Mouse (Mus musculus) yolk sac, embryonic 10.5 days (tissue): Measurements from ENCODE around the gene Cmtm7.

ENCODE experiments used
- DNase-seq: peaks from one replicate; pipeline ENCODE4 v3.0.0-alpha.2; 2017; ENCODE audit warnings: low spot score

The Cmtm7 gene

DNA sequence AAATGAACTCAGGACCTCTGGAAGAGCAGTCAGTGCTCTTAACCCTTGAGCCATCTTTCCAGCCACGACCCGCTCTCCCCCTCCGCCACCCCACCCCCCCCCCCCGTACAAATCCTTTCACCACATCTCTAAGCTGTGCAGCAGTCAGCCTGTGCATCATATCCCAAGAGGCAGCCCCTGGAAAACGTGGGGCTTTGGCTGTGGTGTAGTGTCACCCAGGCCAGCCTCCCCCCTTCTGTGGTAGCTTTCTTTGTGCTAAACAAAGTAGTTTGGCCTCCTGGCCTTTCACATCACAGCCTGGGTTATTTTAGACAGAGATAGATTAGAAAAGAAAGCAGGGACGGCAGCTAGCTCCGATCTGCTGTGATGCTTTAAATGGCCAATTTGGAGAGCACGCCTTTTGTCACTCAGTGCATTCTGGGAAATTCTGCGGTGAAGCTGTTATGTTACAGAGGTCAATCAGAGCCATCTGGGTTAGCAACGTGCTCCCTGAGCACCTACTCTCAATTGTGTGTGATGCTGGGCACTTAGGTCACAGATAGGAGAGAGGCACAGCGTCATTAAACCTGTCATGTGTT is 14.9 kb upstream of the Cmtm7 start:
- DNase-seq: no peak

DNA sequence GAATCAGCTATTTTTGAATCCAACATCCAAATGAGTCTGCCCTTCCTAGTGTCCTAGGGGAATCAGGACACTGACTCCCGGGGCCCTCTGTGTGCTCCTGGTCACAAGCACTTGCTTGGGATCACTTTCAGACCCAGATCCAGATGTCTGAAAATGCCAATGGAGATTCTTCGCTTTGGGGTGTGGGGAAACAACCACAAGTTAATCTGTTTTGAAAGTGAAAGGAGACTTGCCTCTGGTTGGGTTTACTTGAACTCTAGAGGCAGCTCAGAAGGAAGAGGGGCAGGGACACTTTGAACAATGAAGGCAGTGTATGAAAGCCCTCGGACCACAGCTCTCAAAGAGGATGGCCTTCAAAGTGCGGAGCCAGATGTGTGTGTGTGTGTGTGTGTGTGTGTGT is 12.8 kb upstream of the Cmtm7 start:
- no peak for DNase-seq

- no peak for DNase-seq
Measured at GRCm38 (mm10) chr9:114793764-114794295, 12.2 kb upstream of the Cmtm7 start.

DNA sequence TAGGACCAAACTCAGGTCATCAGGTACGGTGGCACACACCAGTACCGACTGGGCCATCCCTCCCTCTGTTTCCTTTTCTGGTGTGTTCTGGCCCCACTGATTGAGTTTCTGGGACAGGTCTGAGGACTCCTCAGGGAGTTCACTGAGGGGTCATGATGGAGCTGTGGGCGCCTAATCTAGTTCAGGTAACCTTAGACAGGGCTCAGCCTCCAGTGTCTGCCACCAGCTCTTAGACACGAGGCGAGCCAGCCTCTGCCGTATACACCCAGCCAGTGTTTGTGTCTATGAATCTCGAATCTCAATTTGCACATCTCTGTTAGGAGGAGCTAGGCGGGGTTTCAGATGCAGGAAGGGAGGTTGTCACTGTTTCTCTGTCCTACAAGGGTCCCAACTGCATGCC is 8.3 kb upstream of the Cmtm7 start:
- no peak for DNase-seq

- no peak for DNase-seq
Measured at GRCm38 (mm10) chr9:114789557-114789956, 7.9 kb upstream of the Cmtm7 start.

DNA sequence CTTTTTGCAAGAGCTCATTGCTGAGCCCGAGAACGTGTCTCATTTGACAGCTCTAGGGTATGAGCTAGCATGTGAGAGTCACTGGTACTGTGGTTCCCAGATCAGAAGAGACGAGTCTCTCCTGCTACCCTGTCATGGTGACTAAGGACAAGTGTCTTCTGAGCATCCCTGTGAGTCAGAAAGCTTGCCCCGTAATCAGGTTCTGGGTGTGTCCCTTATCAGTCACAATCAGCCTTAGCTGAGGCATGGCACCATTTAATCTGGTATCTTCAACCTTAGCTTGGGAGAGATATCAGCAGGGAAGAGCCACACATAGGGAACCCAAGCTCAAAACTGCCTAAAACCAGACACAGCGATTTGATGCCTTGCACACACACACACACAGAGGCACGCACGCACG is 7.0 kb upstream of the Cmtm7 start:
- no peak for DNase-seq

DNA sequence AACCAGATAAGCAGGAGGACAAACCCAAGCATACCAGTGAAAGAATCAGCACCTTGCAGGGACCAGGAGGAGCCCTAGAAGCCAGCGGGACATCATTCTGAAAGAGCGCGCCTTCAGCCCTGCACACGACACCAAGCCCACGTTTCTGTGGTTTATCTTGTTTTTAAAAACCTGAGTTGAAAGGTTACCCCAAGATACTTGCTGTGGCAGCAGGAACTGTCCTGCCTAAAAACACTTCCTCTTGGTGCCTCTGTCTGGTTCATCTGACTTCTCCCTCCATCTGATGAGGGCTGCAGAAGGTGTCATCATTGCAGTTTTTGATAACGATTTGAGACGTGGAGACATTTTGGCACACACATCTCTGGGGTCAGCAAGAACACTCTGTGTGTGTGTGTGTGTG is 6.1 kb upstream of the Cmtm7 start:
- no peak for DNase-seq

- no peak for DNase-seq
Measured at GRCm38 (mm10) chr9:114787134-114787533, 5.5 kb upstream of the Cmtm7 start.

- DNase-seq: peak; percentile 48
Measured at GRCm38 (mm10) chr9:114785432-114786125, 3.9 kb upstream of the Cmtm7 start.

GRCm38 (mm10) chr9:114780746-114781525 is 720 bp downstream of the Cmtm7 start:
- peak; percentile 64 for DNase-seq

DNA sequence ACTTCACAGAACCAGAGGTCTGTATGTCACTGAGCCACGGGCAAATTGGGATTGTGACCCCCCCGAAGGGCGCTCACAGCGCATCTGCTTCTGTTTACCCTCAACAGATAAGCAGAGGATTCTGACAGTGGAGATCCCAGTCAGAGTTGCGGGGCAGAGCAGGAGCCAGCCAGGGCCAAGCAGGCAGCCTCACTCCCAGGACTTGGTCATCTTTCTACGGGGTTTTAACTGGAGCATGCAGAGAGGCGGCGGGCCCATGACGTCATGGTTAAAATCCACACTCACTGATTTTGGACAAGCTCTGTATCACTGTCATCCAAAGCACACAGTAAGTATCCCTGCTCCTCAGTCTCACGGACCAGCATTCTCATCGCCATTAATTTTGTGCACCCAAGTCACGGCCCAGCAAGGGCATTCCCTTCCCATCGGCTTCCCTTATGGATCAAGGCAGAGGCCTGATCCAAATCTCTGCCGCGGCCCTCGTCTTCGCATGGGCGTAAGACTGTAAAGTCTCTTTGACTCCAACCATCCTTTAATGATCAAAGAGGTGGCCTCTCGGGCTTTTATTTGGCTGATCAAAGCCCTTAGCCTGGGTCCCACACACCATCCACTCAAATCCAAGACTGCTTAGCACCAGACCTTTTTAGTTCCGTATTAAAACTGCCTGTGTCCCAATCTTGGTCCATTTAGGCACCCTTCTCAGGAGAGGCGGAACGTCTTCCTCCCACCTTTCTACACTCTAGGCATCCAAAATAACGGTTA is 1.5 kb downstream of the Cmtm7 start:
- DNase-seq: no peak

GRCm38 (mm10) chr9:114778877-114779276 is 2.8 kb downstream of the Cmtm7 start:
- no peak for DNase-seq

GRCm38 (mm10) chr9:114778047-114778390 is 3.6 kb downstream of the Cmtm7 start:
- DNase-seq: no peak

DNA sequence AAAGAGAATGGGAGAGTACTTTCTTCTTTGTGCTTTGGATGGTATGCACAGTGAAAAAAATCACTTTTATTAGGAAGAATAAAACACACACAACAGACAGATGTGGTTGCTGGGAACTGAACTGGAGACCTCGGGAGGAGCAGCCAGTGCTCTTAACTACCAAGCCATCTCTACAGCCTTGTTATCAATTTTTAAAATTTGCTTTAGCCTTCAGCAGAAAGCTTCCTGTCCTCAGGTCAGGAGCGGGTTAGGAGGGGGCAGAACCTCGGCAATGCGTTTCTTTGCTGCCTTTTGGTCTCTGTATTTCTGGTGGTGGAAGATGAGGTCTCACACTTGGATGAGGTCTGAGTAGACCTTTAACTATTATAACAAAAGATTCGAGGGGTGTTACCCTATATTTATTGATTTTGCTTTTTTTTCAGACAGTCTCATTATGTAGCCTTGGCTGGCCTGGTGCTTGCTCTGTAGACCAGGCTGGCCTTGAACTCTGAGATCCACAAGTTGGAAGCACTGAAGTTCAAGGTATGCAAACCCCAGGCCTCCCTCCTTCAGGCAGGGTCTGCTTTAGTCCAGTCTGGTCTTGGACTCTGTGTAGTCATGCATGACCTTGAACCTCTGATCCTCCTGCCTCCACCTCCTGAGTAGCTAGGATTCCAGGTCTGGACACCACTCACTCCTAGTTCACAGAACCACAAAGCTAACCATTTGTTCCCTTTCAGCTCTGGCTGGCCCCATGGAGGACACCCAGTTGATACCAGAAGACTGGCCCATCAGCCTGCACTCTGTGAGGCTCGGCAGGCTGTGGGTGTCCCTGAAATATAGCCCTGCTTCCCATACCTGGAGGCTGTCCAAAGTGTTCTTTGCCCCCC is 4.2 kb downstream of the Cmtm7 start:
- no peak for DNase-seq

DNA sequence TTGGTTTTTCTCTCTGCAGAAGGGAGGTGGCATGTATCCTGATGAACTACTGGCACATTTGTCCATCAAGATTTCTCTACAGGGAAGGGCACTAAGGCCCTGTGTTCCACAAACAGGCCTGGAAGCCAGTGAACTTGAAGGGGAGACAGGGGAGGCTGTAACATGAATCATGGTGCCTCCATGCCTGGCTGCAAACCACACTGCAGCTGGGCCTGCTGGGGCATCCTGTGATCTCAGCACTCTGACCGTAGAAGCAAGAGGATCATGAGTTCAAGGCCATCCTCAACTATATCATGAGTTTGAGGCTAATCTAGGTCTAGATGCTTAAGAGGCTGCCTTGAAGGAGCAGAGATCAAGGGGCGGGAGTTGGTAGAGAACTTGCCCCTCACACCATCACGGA is 5.3 kb downstream of the Cmtm7 start:
- no peak for DNase-seq

DNA sequence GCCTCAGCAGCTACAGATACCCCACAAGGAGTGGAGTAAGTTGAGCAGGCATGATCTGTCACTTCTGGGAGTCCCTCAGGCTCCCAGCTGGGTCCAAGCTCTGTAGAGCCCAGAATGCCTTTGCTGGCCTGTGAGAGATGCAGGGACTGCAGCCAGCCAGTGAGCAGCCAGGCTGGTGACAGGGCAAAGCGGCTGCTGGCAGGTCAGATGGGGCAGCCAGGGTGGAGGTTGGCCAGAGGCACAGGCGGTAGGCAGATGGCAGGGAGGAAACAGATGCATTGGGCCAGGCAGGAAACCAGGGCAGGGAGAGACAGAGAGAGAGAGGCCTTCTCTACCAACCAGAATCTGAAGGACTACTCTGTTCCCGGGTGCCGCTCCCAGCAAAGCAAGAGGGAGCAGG is 6.4 kb downstream of the Cmtm7 start:
- DNase-seq: no peak

GRCm38 (mm10) chr9:114774629-114775028 is 7.0 kb downstream of the Cmtm7 start:
- DNase-seq: no peak

DNA sequence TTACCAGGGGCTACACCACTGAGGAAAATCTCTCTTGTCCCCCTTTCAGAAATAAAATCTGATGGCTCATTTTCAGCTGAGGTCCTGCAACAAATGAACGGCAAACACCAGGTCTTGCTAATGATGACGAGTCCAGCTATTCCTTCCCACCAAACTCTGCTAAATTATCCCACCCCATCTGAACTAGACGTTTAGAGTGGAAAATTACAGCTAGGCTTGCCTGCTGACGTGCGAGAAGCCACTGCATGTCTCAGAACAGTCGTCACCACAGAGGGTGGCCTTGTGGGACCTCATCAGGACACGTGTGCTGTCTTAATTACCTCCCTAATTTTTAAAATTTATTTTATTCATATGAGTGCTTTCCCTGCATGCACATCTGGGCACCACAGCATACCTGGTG is 10.1 kb downstream of the Cmtm7 start:
- no peak for DNase-seq

DNA sequence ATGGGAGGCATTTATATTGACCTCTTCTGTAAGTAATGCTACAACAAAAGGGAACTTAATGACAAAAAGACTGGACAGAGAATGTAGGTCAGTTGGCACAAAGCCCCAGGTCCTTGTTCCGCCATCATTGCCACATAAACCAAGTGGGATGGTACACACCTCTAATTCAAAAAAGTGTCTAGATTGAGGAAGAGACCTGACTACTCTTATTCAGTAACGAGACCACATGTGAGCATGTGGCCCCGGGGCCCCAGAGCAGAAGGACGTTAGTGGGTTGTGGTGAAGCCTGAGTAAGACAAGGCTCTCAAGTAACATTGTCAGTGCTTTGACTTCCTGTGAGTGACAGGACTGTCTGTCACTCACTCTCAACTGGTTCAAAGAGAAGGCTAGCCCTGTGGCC is 11.4 kb downstream of the Cmtm7 start:
- DNase-seq: no peak

GRCm38 (mm10) chr9:114768066-114768465 is 13.6 kb downstream of the Cmtm7 start:
- DNase-seq: no peak

- DNase-seq: no peak
Measured at GRCm38 (mm10) chr9:114767507-114767906, 14.1 kb downstream of the Cmtm7 start.
